Comparison of ENCODE assay signal across 8 mouse cellular contexts in genomic region chr17:88255744-88256598, GRCm38 (mm10).
DNase-seq lines count a peak whose midpoint lies in the region; ATAC-seq lines count a peak whose summit lies in the region.

No protein-coding gene starts in this region.

- H3K36me3 ChIP-seq in megakaryocyte, embryonic 14.5 days (replicated peaks; ENCODE audit: low read length), result no peaks in the 10 kb centered on the region

- peaks cover 26% of the 10 kb centered on the region for H3K4me1 ChIP-seq in megakaryocyte, embryonic 14.5 days

- peak overlapping the region; percentile 94 for H3K4me3 ChIP-seq in megakaryocyte, embryonic 14.5 days (replicated peaks)

- intact Hi-C loops in gastrocnemius, postnatal 14 days (cut with DNase I; ENCODE audit: low total_unique reads), result loop anchor here (5.0 kb wide), 1 partner anchor 256 kb away; no protein-coding TSS in a partner anchor
- intact Hi-C loops in left cerebral cortex, postnatal 10 days (cut with DNase I), result loop anchor here (2.0 to 10.0 kb wide), 7 partner anchors 81 to 386 kb away; partner anchors contain the start of gene Foxn2

- DNase-seq in cerebellum, postnatal 4 days (ENCODE audit: low spot score in 2 of 2), result peak; percentile 73 to 84
- peak; percentile 83 for DNase-seq in gastrocnemius, postnatal 14 days
- DNase-seq in induced T-regulatory cell, adult 2 months (ENCODE audit: low read depth), result peak; percentile 85
- peak; percentile 72 to 88 for DNase-seq in left cerebral cortex, postnatal 10 days (ENCODE audit: extremely low spot score in 1 of 2, low spot score in 2 of 2)
- DNase-seq in right cerebral cortex, postnatal 10 days (ENCODE audit: low spot score in 2 of 2), result peak; percentile 84 to 89
- peak; percentile 82 for DNase-seq in urinary bladder, postnatal 14 days (ENCODE audit: low spot score)

- peaks cover 8% of the 10 kb centered on the region for H3K27me3 ChIP-seq in megakaryocyte, embryonic 14.5 days (replicated peaks)

- H3K9me3 ChIP-seq in megakaryocyte, embryonic 14.5 days, result no peaks in the 10 kb centered on the region

- peak; percentile 54 for ATAC-seq in activated CD4-positive, CD25-positive, alpha-beta regulatory T cell, adult 4 months

Comparison
In these comparisons a context has a peak if more than half of its experiments do, and no peak if none do; other contexts are left out.
1. Peak in every context shown above with its lines: DNase-seq, ATAC-seq and H3K4me3 ChIP-seq.